Mouse (Mus musculus) cerebellum, adult 9-11 months (tissue): ENCODE measurements at regions not wholly inside any gene's neighbourhood (a gene's known extent, or its start where the extent isn't known, plus 50 kb on each side); places are given as distances from the start of the nearest gene placed in this dataset.

Experiments
- DNase-seq: peaks from one replicate; pipeline ENCODE4 v3.0.0; 2022

DNA sequence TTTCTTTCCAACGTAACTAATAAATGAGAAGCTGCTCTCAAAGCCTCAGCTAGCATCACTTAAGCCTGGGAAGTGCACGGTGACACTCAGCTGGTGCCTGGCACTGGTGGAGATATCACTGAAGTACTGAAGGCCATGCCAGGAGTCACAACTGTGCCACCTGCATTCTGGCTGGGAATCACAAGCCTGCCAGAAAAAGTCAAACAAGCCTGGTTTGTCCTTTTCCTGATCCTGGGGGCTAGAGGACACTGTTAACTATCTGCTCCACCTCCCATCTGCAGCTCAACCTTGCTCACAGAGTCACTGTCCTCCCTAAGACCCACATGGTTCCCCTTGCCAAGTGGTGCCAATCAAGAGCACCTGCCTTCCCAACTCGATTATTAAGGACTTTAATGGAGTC lies 135.2 kb upstream of the Car8 start:
- no peak for DNase-seq

DNA sequence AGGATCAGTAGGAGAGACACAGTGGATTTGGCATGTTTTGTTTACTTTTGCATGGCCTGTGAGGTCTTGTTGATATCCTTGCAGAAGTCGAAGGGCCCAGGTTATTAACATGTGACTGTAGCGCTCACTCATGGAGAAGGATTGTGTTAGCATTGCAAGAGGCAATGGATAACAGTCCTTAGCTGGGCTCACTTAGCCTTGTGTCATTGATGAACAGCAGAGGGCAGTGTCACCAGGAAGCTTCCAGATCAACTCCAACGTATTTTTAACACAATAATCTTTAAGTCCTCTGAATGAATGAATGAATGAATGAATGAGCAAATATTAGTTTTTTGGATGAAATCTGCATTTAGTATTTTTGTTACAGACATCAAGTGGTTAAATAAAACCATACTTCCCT lies 133.2 kb upstream of the Car8 start:
- DNase-seq, result no peak

DNA sequence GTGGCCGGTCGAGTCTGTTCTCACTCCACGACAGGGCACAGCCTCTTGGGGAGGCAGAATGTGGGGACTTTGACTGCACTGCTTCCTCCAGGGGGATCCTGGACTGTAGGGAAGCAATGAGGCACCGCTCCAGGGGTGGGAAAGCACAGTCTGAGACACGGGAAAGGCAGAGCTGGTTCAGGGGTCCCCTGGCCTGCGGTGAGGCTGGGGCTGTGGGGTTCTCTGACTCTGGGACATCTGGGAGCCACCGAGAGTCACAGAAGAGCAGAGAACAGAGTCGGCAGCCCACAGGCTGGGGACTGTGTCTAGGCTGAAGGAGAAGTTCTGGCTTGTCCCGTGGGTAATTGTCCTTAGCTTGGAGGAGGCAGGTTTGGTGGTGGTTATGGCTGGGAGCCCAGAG lies 131.9 kb upstream of the Car8 start:
- no peak for DNase-seq

DNA sequence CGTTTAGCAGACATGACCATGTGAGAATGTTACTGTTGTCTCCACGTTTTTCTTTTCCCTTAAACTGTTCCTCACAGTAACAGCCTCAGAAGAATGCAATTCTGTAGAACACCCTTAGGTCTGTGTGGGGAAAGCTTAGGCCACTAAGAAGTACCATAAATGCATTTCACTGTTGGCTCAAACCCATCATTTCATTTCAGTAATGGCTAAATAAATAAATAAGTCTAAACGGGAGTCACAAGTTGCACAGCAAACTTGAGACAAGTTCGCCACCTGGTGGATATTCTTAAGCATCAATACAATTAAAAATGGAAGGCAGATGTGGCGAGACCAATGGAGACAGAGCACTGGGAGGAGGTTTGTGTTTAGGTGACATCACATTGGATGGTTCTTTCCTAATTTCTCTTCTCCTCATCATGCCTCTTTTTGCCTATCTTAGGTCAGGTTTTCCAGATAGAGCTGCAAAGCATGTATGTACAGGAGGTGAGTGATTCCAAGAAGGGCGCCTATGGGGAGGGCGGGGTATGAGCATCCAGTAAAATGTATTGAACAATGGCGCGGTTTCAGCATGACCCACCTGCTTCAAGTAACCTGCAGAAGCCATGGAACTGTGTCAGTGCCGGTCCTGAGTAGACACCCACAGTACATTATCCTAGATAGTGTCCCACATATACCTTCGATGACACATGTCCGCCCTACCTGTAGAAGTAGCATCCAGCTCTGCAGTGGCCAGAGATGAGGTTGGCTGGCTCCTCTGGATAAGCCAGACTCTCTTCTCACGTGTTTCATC lies 128.8 kb upstream of the Car8 start:
- DNase-seq, result no peak

DNA sequence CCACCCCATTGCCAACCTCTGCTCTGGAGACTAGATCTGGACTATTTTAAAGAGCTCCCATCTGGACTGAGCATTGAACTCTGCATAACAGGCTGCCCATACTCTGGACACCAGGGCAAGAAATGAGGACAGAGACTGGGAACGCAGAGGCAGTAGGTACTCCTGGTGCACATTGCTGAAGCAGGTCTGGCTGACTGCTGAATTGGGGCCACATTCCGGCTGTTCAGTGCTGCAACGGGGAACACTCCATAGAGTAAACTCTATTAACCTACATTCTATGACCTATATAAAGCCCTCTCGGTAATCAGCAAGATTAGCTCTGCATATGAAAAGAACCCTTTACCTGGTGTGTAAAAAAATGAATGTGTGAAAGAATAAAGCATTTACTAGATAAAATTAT lies 128.1 kb upstream of the Car8 start:
- no peak for DNase-seq

DNA sequence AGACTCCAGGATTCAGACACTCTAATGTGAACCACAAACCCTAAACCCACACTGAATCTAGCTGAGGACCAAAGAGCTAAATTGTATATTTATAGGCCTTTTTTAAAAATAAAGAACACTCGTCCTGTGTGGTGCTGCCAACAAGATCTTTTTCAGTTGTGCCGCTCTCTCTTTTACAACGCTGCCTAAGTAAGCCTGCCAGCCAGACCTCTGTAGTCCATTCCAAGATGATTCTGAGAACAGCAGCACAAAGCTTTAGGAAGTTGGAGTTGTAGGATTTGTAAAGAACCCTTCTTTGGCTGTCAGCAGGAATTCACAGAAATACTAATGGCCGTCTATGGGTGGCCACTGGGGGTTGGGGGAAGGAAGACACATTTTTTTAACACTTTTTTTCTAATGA lies 123.6 kb upstream of the Car8 start:
- no peak for DNase-seq

DNA sequence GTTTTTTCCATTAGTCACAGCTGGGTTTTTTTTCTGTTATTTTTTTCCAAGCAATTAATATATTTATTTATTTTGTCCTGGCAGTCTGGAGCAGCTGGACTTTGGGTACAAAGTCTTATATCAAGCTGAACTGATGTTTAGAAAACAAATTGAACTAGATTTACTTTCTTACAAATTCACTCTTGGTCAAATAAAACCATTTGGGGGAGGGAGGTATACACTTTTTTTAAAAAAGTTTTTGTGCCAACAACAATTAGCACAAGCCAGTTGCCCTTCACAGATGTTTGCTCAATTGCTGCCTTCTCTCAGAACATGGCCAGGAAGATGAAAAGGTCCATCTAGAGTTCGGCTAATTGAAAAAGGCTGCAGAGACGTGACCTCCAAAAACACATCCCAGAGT lies 123.1 kb upstream of the Car8 start:
- no peak for DNase-seq

DNA sequence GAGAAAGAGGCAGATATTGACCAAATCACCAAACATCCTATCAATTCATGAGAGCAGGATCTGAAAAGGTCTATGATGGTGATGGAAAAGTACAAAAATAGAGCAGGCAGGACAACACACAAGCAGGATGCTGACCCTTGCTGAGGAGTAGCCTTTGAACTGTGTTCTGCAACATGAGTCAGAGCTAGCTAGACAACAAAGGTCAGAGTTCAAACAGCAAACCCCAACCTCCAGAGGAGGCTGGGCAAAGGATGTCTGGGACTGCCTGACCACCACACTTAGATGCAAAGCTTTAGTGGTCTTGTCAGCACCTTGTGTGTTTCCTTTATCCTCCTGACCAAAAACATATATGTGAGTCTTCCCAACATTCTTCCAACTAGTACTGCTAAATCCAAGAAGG lies 122.5 kb upstream of the Car8 start:
- DNase-seq, result no peak

DNA sequence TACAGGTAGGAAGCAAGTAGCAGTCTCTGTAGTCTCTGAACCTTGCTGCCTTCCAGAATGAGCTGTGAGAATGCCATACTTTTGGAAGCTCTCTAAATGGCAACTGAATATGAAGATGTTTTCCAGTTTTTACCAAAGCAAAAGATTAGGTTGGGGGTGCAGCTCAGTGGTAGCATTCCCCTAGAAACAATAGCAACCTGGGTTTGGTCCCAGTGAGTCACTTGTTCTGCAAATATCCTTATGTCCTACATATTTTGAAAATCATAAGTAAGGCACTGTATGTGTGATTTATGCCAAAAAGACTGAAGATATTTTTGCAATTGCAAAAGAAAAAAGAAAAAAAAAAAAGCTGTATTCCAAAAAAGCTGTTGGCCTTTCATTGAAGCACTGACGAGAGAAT lies 118.6 kb upstream of the Car8 start:
- DNase-seq, result no peak

DNA sequence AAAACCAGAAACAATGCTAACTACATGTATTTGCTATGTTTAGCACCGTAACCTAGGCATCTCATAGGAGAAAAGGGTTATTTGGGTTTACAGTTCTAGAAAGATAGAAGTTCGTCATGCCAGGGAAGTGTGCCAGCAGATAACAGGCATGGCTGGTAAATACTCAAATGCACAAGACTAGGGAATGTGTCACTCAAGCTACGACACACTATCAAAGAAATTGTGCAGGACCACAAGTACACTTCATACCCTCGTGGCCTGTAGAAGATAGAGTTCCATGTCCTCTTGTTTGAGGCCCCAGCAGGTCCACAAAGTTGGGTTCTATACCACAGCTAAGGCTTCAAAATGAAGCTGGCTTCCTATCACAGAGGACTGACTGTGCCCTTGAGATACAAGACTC lies 103.1 kb upstream of the Car8 start:
- DNase-seq, result no peak

DNA sequence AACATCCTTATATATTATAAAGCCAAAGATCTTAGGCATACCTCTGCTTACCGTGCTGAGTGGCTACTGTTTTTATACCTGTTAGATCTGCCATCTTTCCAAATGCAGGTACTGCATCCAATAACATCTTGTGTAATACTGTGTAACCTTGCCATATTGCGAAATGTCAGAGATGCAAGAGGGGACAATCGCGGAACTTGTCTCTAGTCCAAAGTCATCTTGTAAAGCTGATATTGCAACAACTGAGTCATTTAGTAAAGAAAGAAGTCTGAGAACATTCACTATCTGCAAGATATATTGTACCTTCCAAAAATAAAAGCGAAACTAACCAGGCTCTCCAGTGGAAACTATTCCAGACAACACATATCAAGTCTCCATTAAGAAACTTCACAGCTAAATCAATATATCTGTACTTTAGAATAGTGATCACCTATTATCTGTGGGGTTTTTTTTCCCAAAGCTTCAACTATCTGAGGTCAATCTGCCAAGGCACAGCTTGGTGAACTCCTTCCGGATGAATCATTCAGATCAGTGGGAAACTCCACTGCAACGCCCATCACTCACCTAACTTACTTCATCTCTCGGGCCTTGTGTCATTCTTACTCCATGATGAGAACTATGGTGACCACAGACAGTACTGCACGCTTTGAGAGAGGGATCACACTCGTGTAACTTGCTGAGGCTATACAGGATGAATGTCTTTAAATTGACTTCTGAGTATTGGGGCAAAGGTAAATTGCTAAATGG lies 70.6 kb upstream of the Car8 start:
- DNase-seq, result no peak

DNA sequence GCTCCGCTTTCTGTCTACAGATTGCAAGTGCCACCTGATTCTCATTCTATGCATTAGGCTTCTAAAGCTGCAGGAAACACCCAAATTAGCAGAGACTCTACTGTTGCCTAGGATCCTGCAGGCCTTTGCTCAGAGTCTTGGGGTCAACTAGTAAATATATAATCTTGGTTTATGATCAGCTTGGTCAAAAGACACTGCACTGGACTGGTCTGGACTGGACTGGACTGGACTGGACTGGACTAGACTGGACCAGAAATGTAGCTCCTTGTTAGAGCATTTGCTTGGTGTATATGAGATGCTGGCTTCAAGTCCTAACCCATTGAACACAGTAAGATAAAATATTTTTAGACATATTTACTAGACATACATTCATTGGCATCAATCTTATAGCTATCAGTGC lies 53.7 kb upstream of the Car8 start:
- DNase-seq, result no peak

DNA sequence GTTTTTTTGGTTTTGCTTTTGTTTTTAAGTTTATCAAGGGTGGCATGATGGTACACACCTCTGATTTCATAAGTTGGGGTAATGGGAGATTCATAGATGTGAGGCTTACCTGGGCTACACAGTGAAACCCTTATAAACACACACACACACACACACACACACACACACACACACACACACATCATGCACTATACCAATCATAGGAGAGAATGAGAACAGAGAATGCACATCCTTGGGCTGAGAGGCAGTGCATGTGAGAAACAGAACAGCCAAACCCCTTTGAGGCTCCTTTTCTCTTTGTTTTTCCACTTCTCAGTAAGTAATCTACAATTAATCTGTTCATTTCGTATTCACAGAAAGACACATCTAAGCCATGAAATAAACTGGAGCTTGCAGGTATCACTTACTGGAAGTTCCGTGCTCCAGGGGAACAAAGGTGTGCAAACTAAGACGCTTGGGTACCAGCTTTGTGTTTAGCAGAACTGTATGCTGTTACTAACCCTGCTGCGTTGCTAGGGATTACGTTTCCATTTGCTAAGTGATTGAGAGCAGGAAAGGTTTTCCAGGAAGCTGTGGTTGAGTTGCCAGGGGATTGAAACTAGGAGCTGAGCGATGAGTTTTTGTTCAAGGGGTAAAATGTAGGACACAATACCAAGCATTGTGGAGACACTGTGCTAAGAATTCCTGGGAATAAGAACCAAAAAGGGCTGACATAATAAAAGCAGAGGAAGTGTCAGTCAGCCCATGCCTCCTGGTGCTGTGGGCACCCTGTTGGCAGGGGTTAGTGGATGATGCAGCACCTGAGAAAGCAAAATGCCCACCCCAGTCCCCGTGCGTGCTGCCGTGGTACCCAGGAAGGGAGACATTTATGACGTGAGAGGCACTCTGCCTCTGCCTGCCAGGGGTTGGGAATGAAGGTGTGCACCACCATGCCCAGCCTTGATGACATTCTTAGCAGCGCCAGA lies 53.0 kb upstream of the Car8 start:
- DNase-seq, result no peak

DNA sequence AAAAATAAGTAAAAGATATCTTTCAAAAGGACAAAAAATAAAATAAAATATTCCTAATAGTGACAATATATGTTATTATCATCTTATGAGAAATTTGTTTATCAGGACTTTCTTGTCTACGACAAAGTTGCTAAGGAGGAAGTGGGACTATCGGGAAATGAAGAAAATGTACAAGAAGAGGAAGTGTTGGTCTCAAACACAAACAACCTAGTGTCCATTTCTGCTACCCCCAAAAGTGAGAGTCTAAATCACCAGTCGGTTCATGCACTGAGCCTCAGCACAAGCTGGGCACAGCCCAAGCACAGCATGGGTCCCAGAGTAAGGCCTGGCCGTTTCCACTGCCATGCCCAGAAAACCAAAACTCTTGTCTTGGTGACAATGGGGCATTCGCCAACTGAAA lies 51.1 kb upstream of the Car8 start:
- no peak for DNase-seq
